Mouse (Mus musculus): ENCODE results near the gene Tbx5. TPM values are rescaled to one million over a fixed set of nuclear protein-coding genes. Genes with fewer than 3 reads are reported as not detected.

The Tbx5 gene
- polyA plus RNA-seq (2015; fragmentation: Nextera tagmentation; extraction: Ambion mirVana): 0.04 TPM in 1 of 2 replicates, not detected in the other

- Histone ChIP-seq H3K4me2 (replicated peaks) (no peak within 1 kb of the TSS), H3K4me3 (no peak within 1 kb of the TSS), H3K36me3 (no peaks in the 10 kb centered on the region), H3K9ac (replicated peaks) (no peak within 1 kb of the TSS), H3K27ac (replicated peaks) (no peak within 1 kb of the TSS), H3K9me3 (no peaks in the 10 kb centered on the region), H3K4me1 (peaks cover 6% of the 10 kb centered on the region), H3K27me3 (peaks cover 91% of the 10 kb centered on the region)
- 1% methylated on average over 16 of the region's 16 CpGs for WGBS
- no peak for ATAC-seq (replicated peaks)
These were observed at the start of gene Tbx5 for GRCm38 (mm10) chr5:119832479-119832796. Gene Tbx5 (plus strand): TSS chr5:119832668.

- no peaks in the 10 kb centered on the region; the same call in 1 of the 2 replicates for H3K27me3 ChIP-seq
- no peak for ATAC-seq (replicated peaks)
- no peaks in the 10 kb centered on the region for H3K36me3 ChIP-seq
- no peaks in the 10 kb centered on the region for H3K4me1 ChIP-seq
- H3K9me3 ChIP-seq: no peaks in the 10 kb centered on the region
- no peak overlapping the region for H3K9ac ChIP-seq (replicated peaks)
- no peak overlapping the region for H3K4me2 ChIP-seq (replicated peaks)
- 92% methylated on average over 7 of the region's 7 CpGs for WGBS
- H3K4me3 ChIP-seq: no peak overlapping the region
- no peak overlapping the region for H3K27ac ChIP-seq (replicated peaks)
These were observed 46.5 kb upstream of the Tbx5 start for GRCm38 (mm10) chr5:119785959-119786358.

- 32% methylated on average over 5 of the region's 5 CpGs for WGBS
- Histone ChIP-seq H3K4me2 (replicated peaks) (no peak overlapping the region), H3K9ac (replicated peaks) (no peak overlapping the region), H3K9me3 (no peaks in the 10 kb centered on the region), H3K36me3 (no peaks in the 10 kb centered on the region), H3K27me3 (peaks cover 49% of the 10 kb centered on the region), H3K4me1 (no peaks in the 10 kb centered on the region), H3K4me3 (no peak overlapping the region), H3K27ac (replicated peaks) (no peak overlapping the region)
- ATAC-seq (replicated peaks): no peak
These were observed 40.8 kb upstream of the Tbx5 start for GRCm38 (mm10) chr5:119791664-119792063.

- Histone ChIP-seq H3K36me3 (no peaks in the 10 kb centered on the region), H3K4me3 (no peak overlapping the region), H3K9me3 (no peaks in the 10 kb centered on the region), H3K9ac (replicated peaks) (no peak overlapping the region), H3K27ac (replicated peaks) (no peak overlapping the region), H3K4me1 (no peaks in the 10 kb centered on the region), H3K4me2 (replicated peaks) (no peak overlapping the region), H3K27me3 (peaks cover 72% of the 10 kb centered on the region)
- 5% methylated on average over 4 of the region's 4 CpGs for WGBS
- ATAC-seq (replicated peaks): no peak
These were observed 38.5 kb upstream of the Tbx5 start for GRCm38 (mm10) chr5:119793972-119794371.

GRCm38 (mm10) chr5:119795376-119795775 lies 37.1 kb upstream of the Tbx5 start:
- 1% methylated on average over 6 of the region's 6 CpGs for WGBS
- no peak for ATAC-seq (replicated peaks)

GRCm38 (mm10) chr5:119795777-119796176 lies 36.7 kb upstream of the Tbx5 start:
- Histone ChIP-seq H3K9me3 (no peaks in the 10 kb centered on the region), H3K27me3 (peaks cover 90% of the 10 kb centered on the region), H3K27ac (replicated peaks) (no peak overlapping the region), H3K4me3 (no peak overlapping the region), H3K4me2 (replicated peaks) (no peak overlapping the region), H3K36me3 (no peaks in the 10 kb centered on the region), H3K4me1 (no peaks in the 10 kb centered on the region), H3K9ac (replicated peaks) (no peak overlapping the region)
- WGBS: 8% methylated on average over 3 of the region's 3 CpGs
- ATAC-seq (replicated peaks): no peak

More at GRCm38 (mm10) chr5:119795376-119795775, 37.1 kb upstream of the Tbx5 start:
- H3K4me2 ChIP-seq (replicated peaks): no peak overlapping the region
- H3K4me1 ChIP-seq: no peaks in the 10 kb centered on the region
- no peak overlapping the region for H3K4me3 ChIP-seq
- H3K27ac ChIP-seq (replicated peaks): no peak overlapping the region
- H3K9me3 ChIP-seq: no peaks in the 10 kb centered on the region
- peaks cover 86% of the 10 kb centered on the region for H3K27me3 ChIP-seq
- H3K36me3 ChIP-seq: no peaks in the 10 kb centered on the region
- H3K9ac ChIP-seq (replicated peaks): no peak overlapping the region

- Histone ChIP-seq H3K27me3 (peaks cover 93% of the 10 kb centered on the region), H3K27ac (replicated peaks) (no peak overlapping the region), H3K4me2 (replicated peaks) (no peak overlapping the region), H3K9ac (replicated peaks) (no peak overlapping the region), H3K4me1 (no peaks in the 10 kb centered on the region), H3K36me3 (no peaks in the 10 kb centered on the region), H3K4me3 (no peak overlapping the region), H3K9me3 (no peaks in the 10 kb centered on the region)
- no peak for ATAC-seq (replicated peaks)
- WGBS: under 1% methylated on average over 33 of the region's 33 CpGs
These were observed 35.9 kb upstream of the Tbx5 start for GRCm38 (mm10) chr5:119796443-119797160.

GRCm38 (mm10) chr5:119797580-119798150 lies 34.8 kb upstream of the Tbx5 start:
- WGBS: under 1% methylated on average over 26 of the region's 26 CpGs
- ATAC-seq (replicated peaks): no peak

GRCm38 (mm10) chr5:119798261-119798660 lies 34.2 kb upstream of the Tbx5 start:
- Histone ChIP-seq H3K4me3 (no peak overlapping the region), H3K27me3 (peaks cover 100% of the 10 kb centered on the region), H3K9ac (replicated peaks) (no peak overlapping the region), H3K4me2 (replicated peaks) (no peak overlapping the region), H3K4me1 (no peaks in the 10 kb centered on the region), H3K36me3 (no peaks in the 10 kb centered on the region), H3K9me3 (no peaks in the 10 kb centered on the region), H3K27ac (replicated peaks) (no peak overlapping the region)
- no peak for ATAC-seq (replicated peaks)
- WGBS: 6% methylated on average over 4 of the region's 4 CpGs

More at GRCm38 (mm10) chr5:119797580-119798150, 34.8 kb upstream of the Tbx5 start:
- H3K4me1 ChIP-seq: no peaks in the 10 kb centered on the region
- H3K4me2 ChIP-seq (replicated peaks): no peak overlapping the region
- peaks cover 98% of the 10 kb centered on the region for H3K27me3 ChIP-seq
- no peak overlapping the region for H3K27ac ChIP-seq (replicated peaks)
- no peaks in the 10 kb centered on the region for H3K36me3 ChIP-seq
- H3K9ac ChIP-seq (replicated peaks): no peak overlapping the region
- no peak overlapping the region for H3K4me3 ChIP-seq
- H3K9me3 ChIP-seq: no peaks in the 10 kb centered on the region

- H3K4me2 ChIP-seq (replicated peaks): no peak overlapping the region
- H3K4me1 ChIP-seq: 0 out of 2 replicates have a peak, but pooled peaks cover 2% of the 10 kb centered on the region
- no peak overlapping the region for H3K9ac ChIP-seq (replicated peaks)
- peaks cover 100% of the 10 kb centered on the region for H3K27me3 ChIP-seq
- H3K36me3 ChIP-seq: no peaks in the 10 kb centered on the region
- no peaks in the 10 kb centered on the region for H3K9me3 ChIP-seq
- H3K27ac ChIP-seq (replicated peaks): no peak overlapping the region
- H3K4me3 ChIP-seq: no peak overlapping the region
- 1% methylated on average over 5 of the region's 5 CpGs for WGBS
- ATAC-seq (replicated peaks): no peak
These were observed 33.6 kb upstream of the Tbx5 start for GRCm38 (mm10) chr5:119798713-119799418.

- no peak overlapping the region for H3K4me2 ChIP-seq (replicated peaks)
- H3K9ac ChIP-seq (replicated peaks): no peak overlapping the region
- 0 out of 2 replicates have a peak, but pooled peaks cover 4% of the 10 kb centered on the region for H3K4me1 ChIP-seq
- H3K27ac ChIP-seq (replicated peaks): no peak overlapping the region
- no peak for ATAC-seq (replicated peaks)
- H3K36me3 ChIP-seq: no peaks in the 10 kb centered on the region
- 1% methylated on average over 9 of the region's 9 CpGs for WGBS
- no peaks in the 10 kb centered on the region for H3K9me3 ChIP-seq
- H3K27me3 ChIP-seq: peaks cover 100% of the 10 kb centered on the region
- no peak overlapping the region for H3K4me3 ChIP-seq
These were observed 32.8 kb upstream of the Tbx5 start for GRCm38 (mm10) chr5:119799419-119800242.
